Mouse (Mus musculus) lung, embryonic 15.5 days (tissue): Measurements from ENCODE around the gene Cds1. TPM values are rescaled to one million over a fixed set of nuclear protein-coding genes. Genes with fewer than 3 reads are reported as not detected.
"Not testable (repeated sequence)": the region's sequence is repeated elsewhere in the genome, so short reads cannot be mapped to it uniquely, and the experiment has no call there.

Source experiments
- ATAC-seq: fragments of 200-750 bp; cut with Nextera tagmentation; 2 replicates; pipeline ENCODE4 v1.8.0; 2017; ENCODE audit warnings: moderate number of reproducible peaks, borderline replicate concordance; ENCODE audit not compliant: low FRiP score, low TSS enrichment; ENCODE audit errors: extremely low read depth
- H3K27ac ChIP-seq: fragments of 300-500 bp; sonication (generic); 2 replicates; pipeline ENCODE4 v1.5.1; 2015; ENCODE audit warnings: moderate library complexity, mild to moderate bottlenecking, inconsistent platforms
- H3K27me3 ChIP-seq: fragments of 300-500 bp; sonication (generic); 2 replicates; pipeline ENCODE4 v1.6.1; 2015; ENCODE audit warnings: inconsistent platforms
- H3K36me3 ChIP-seq: fragments of 300-500 bp; sonication (generic); 2 replicates; pipeline ENCODE4 v1.6.1; 2015; ENCODE audit warnings: inconsistent platforms
- H3K4me1 ChIP-seq: fragments of 300-500 bp; sonication (generic); 2 replicates; pipeline ENCODE4 v1.6.1; 2015; ENCODE audit warnings: inconsistent platforms
- H3K4me2 ChIP-seq: fragments of 300-500 bp; sonication (generic); 2 replicates; pipeline ENCODE4 v1.6.1; 2015; ENCODE audit warnings: inconsistent platforms, mild to moderate bottlenecking, moderate library complexity
- H3K4me3 ChIP-seq: fragments of 300-500 bp; sonication (generic); 2 replicates; pipeline ENCODE4 v1.5.1; 2015; ENCODE audit warnings: mild to moderate bottlenecking, inconsistent platforms
- H3K9ac ChIP-seq: fragments of 300-500 bp; sonication (generic); 2 replicates; pipeline ENCODE4 v1.6.1; 2015; ENCODE audit warnings: inconsistent platforms
- H3K9me3 ChIP-seq: fragments of 300-500 bp; sonication (generic); 2 replicates; pipeline ENCODE4 v1.6.1; 2016; ENCODE audit warnings: inconsistent platforms
- WGBS: fragments of 180-500 bp; shearing (Covaris S2); methylation state at CpG from one replicate; pipeline ENCODE4 v1.1.7; 2015; 5-methylcytosine and 5-hydroxymethylcytosine counted together
- polyA plus RNA-seq: library from polyadenylated mRNA; unstranded; fragments of >200 nt; fragmentation: Nextera tagmentation; extraction: Ambion mirVana; gene quantifications from 2 replicates; pipeline ENCODE4 v1.2.1, GENCODE M21; 2015

Gene Cds1
- polyA plus RNA-seq, 1 experiment from 2014 or later, result 7.4 TPM

DNA sequence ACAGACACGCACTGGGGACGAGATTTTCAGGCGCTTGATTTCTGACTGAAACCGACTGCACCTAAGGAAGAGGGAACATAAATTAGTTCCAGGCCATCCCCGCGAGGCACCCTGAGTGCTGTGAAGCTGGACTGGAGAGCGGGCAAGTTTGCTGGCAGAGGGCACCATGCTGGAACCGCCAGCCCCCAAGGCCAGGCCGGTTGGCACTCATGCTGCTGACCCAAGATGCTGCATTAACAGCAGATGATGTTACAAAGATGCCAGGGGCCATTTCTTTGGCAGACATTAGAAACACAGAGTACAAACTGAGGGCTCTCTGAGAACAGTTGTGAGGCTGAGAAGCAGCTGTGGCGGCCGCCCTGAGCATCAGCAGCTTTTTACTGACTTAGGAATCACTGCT lies 71.3 kb downstream of the Cds1 start:
- no peaks in the 10 kb centered on the region for H3K27me3 ChIP-seq
- 92% methylated on average over 11 of the region's 11 CpGs for WGBS

DNA sequence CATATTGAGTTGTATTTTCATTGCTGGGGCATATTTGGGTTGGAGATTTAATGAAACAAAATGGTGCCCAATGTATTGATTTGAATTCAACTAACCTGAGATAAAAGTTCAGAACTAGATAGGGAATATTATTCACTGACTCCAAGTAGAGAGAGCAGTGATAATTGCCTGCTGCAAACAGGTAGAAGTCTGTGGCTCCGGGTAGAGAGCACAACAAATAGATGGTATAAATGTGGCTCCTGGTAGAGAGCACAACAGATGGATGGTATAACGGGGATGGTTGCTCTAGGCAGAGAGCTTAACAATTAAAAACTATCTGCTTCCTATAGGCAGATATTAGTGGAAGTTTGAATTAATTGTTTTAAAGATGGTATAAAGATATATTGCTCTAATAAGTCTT lies 72.7 kb downstream of the Cds1 start:
- not testable (repeated sequence) for H3K9ac ChIP-seq, H3K9me3 ChIP-seq, H3K27me3 ChIP-seq, H3K4me3 ChIP-seq, ATAC-seq, H3K27ac ChIP-seq, H3K4me2 ChIP-seq, H3K4me1 ChIP-seq
- H3K36me3 ChIP-seq, result peaks cover 73% of the 10 kb centered on the region
- 93% methylated on average over 2 of the region's 2 CpGs for WGBS

More for the DNA sequence above, 71.3 kb downstream of the Cds1 start:
- H3K27ac ChIP-seq, result no peak overlapping the region
- no peak overlapping the region for H3K9ac ChIP-seq
- no peak overlapping the region for H3K4me3 ChIP-seq
- peaks cover 66% of the 10 kb centered on the region for H3K36me3 ChIP-seq
- no peak overlapping the region for H3K4me2 ChIP-seq
- ATAC-seq, result no peak
- H3K9me3 ChIP-seq, result no peaks in the 10 kb centered on the region
- no peaks in the 10 kb centered on the region for H3K4me1 ChIP-seq

DNA sequence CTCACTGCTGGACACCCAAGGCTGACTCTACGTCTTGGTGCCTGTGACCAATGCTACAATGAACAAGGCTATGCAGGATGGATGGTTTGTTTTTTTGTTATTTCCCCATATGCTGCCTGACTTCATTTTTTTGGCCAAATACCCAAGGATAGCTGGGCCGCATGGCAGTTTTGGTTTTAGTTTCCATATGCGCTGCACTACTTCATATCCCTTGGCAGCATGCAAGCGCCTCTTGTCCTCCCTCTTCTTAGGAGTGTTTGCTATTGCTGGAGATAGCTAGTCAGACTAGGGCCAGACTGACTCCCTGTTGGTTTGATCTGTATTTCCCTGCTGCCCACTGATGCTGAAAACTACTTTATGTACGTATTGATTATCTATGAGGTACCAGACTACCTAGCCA lies 75.5 kb downstream of the Cds1 start:
- Histone ChIP-seq H3K4me3 (no peak overlapping the region), H3K9ac (no peak overlapping the region), H3K4me1 (no peaks in the 10 kb centered on the region), H3K4me2 (no peak overlapping the region), H3K36me3 (peaks cover 85% of the 10 kb centered on the region), H3K9me3 (no peaks in the 10 kb centered on the region), H3K27me3 (no peaks in the 10 kb centered on the region), H3K27ac (no peak overlapping the region)
- ATAC-seq, result no peak
- 96% methylated on average over 5 of the region's 5 CpGs for WGBS

DNA sequence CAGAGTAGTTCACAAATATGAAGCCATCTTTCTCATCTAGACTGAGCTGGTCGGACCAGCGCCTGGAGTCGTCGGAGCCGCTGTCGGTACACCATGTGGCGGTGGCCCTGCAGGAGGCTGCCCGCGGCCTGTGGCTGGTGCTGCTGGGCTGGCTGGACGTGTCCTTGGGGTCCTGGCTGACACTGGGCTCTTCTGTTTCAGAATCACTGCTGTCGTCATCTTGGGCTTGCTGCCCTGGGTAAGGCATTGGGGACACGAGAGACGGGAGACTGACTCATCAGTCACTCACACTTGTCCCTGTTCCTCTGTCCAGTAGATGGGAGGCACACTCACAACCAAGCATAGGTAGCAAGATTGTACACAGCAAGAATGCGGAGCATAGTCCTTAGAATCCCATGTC lies 80.1 kb downstream of the Cds1 start:
- H3K4me3 ChIP-seq, result no peak overlapping the region

DNA sequence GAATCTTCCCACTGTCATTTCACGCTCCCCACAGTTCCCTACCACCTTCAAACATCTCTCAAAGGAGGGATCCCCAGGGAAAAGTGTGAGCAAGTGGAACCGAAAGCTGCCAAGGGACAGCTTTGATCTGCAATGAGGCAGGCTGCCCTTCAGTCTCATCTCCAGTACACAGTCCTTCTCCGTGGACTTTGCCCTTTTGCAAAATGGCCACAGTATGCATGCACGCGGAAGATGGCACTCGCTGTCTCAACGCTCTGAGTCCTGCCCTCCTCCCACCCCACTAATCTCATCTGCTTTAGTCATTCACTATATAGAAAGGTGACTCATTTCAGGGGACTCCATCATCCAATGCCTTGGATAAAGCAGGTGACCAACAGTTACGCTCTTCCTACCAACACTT lies 81.0 kb downstream of the Cds1 start:
- WGBS, result 94% methylated on average over 8 of the region's 8 CpGs
- H3K36me3 ChIP-seq, result peaks cover 97% of the 10 kb centered on the region
- H3K27ac ChIP-seq, result no peak overlapping the region
- no peak overlapping the region for H3K4me3 ChIP-seq
- no peaks in the 10 kb centered on the region for H3K9me3 ChIP-seq
- no peak for ATAC-seq
- no peak overlapping the region for H3K9ac ChIP-seq
- no peak overlapping the region for H3K4me2 ChIP-seq
- no peaks in the 10 kb centered on the region for H3K4me1 ChIP-seq
- H3K27me3 ChIP-seq, result no peaks in the 10 kb centered on the region

More for the DNA sequence above, 80.1 kb downstream of the Cds1 start:
- H3K4me2 ChIP-seq, result no peak overlapping the region
- WGBS, result 91% methylated on average over 14 of the region's 14 CpGs
- H3K4me1 ChIP-seq, result no peaks in the 10 kb centered on the region
- peaks cover 96% of the 10 kb centered on the region for H3K36me3 ChIP-seq
- no peak overlapping the region for H3K9ac ChIP-seq
- no peaks in the 10 kb centered on the region for H3K9me3 ChIP-seq
- no peak overlapping the region for H3K27ac ChIP-seq
- ATAC-seq, result no peak
- H3K27me3 ChIP-seq, result no peaks in the 10 kb centered on the region

DNA sequence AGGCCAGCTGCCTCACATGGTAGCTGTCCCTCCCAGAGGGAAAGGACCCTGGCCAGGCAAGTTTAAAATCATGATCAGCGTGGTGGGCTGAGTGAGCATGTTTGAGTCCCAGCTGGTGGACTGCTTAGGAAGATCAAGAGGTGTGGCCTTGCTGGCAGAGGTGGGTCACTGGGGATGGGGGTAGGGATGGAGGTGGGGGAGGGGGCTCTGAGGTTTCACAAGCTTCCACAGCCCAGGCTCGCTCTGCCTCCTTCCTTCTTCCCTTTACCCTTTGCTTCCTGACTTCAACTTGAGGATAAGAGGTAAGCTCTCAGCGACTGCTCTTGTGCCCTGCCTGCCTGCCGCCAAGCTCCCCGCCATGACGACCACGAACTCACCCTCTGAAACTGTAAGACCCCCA lies 82.4 kb downstream of the Cds1 start:
- ATAC-seq, result no peak
- 74% methylated on average over 7 of the region's 7 CpGs for WGBS
- Histone ChIP-seq H3K27me3 (no peaks in the 10 kb centered on the region), H3K9me3 (no peaks in the 10 kb centered on the region), H3K4me2 (no peak overlapping the region), H3K27ac (no peak overlapping the region), H3K4me1 (no peaks in the 10 kb centered on the region), H3K9ac (no peak overlapping the region), H3K4me3 (no peak overlapping the region), H3K36me3 (peaks cover 97% of the 10 kb centered on the region)

DNA sequence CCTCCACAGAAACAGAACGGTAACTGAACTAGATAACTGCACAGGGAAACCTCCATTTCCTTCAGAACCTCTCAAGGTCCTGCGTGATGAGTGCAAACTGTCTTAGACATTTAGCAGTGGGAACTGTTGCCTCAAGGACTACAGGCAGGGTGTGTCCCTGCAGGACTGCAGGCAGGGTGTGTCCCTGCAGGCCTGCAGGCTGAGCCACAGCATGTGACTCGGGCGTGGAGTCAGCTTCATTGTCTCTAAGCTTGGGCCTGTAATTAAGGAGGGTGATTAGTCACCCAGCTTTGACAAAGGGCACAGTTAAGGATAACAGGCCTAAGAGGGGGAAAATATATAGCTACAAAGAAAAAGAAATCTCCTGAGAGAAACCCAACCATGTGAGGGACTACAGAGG lies 82.8 kb downstream of the Cds1 start:
- no peak for ATAC-seq
- no peak overlapping the region for H3K27ac ChIP-seq
- no peak overlapping the region for H3K4me3 ChIP-seq
- H3K4me1 ChIP-seq, result no peaks in the 10 kb centered on the region
- H3K27me3 ChIP-seq, result no peaks in the 10 kb centered on the region
- no peak overlapping the region for H3K9ac ChIP-seq
- 73% methylated on average over 4 of the region's 4 CpGs for WGBS
- no peaks in the 10 kb centered on the region for H3K9me3 ChIP-seq
- H3K4me2 ChIP-seq, result no peak overlapping the region
- peaks cover 97% of the 10 kb centered on the region for H3K36me3 ChIP-seq

DNA sequence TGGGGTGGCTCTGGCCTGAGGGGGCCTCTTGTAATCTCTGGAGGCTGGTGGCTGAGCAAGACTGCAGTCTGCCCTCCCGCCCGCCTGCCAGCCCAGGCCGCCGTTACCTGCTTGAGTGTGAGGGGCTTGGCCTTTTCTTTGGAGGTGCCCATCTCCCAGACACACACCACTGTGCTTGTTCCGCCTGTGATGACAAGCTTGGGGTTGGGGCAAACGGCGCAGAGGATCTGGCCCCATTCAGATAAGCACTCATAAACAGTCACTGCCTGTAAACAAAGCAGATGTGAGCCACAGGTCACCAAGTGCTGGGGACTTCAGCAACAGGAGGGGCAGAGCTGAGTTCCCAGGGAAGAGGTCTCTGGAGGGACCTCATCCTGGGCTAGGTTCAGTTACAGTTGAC lies 86.2 kb downstream of the Cds1 start:
- no peaks in the 10 kb centered on the region for H3K4me1 ChIP-seq
- H3K9me3 ChIP-seq, result no peaks in the 10 kb centered on the region
- H3K27ac ChIP-seq, result no peak overlapping the region
- H3K36me3 ChIP-seq, result peaks cover 96% of the 10 kb centered on the region
- no peak for ATAC-seq
- WGBS, result 79% methylated on average over 7 of the region's 7 CpGs
- no peaks in the 10 kb centered on the region for H3K27me3 ChIP-seq
- no peak overlapping the region for H3K4me2 ChIP-seq
- no peak overlapping the region for H3K9ac ChIP-seq
- no peak overlapping the region for H3K4me3 ChIP-seq

DNA sequence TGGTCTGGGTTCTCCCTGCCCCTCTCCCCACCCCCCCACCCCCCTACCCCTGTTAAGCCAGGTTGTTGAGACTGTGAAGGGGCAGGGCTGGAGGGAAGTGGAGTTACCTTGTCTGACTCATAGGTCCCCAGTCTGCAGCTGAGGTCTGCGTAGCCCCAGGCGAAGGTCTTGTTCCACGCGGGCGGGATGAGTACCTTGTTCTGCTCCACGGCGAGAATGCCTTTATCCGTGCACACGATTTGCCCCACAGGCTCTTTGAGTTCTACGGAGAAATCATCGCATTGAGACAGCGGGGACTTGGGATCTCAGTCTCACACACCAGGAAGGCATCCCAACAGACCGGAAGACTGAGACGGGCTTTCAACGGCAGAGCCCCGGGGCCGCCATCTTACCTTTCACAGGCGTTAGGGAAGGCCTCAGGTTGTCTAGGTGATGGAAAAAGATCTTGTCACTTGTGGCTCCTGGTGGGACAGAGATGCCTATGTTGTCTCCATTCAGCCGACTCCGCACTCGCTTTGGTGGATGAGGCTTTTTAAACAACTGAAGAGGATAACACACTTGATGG lies 87.3 kb downstream of the Cds1 start:
- WGBS, result 93% methylated on average over 21 of the region's 21 CpGs
- Histone ChIP-seq H3K27me3 (no peaks in the 10 kb centered on the region), H3K9ac (no peak overlapping the region), H3K4me2 (no peak overlapping the region), H3K4me3 (no peak overlapping the region), H3K9me3 (no peaks in the 10 kb centered on the region), H3K27ac (no peak overlapping the region), H3K36me3 (peaks cover 88% of the 10 kb centered on the region), H3K4me1 (no peaks in the 10 kb centered on the region)
- ATAC-seq, result no peak

DNA sequence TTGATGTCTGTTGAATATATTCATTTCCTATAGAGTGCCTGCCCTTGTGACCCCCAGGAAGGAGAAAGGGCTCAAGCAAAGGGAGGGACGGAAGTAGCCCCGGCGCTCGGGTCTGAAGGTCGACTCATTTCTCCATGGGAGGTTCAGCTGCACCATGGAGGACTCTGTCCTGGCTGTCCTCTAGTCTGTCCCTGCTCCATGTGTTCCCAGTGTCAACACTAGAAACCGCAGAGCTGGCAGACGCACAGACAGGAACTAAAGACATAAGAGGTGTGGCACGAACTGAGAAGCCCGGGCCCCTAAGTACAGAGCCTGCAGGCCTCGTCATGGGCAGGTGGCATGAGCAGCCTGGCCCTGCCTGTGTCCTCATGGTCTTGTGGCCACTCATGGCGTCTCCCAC lies 89.2 kb downstream of the Cds1 start:
- no peaks in the 10 kb centered on the region for H3K4me1 ChIP-seq
- H3K27me3 ChIP-seq, result no peaks in the 10 kb centered on the region
- peaks cover 89% of the 10 kb centered on the region for H3K36me3 ChIP-seq
- no peak for ATAC-seq
- H3K27ac ChIP-seq, result no peak overlapping the region
- no peak overlapping the region for H3K9ac ChIP-seq
- no peak overlapping the region for H3K4me2 ChIP-seq
- no peak overlapping the region for H3K4me3 ChIP-seq
- no peaks in the 10 kb centered on the region for H3K9me3 ChIP-seq
- WGBS, result 92% methylated on average over 11 of the region's 11 CpGs

DNA sequence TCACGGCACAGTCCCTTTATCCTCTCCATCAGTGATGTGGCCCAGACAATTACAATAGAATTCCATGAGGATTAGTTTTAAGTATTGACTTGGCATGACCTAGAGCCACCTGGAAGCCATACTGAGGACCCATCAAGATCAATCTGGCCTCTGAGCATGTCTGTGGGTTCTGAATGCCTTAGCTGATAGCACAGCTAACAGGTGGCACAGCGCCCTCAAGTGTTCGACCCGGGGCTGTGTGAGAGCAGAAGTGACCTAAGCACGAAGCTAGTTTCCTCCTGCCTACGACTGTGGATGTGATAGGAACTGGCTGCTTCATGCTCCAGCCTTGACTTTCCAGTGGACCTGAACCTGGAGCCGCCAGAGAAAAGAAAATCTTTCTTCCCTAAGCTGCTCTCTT lies 89.7 kb downstream of the Cds1 start:
- H3K36me3 ChIP-seq, result peaks cover 88% of the 10 kb centered on the region
- H3K27me3 ChIP-seq, result no peaks in the 10 kb centered on the region
- WGBS, result 80% methylated on average over 7 of the region's 7 CpGs
- H3K4me3 ChIP-seq, result no peak overlapping the region
- H3K4me2 ChIP-seq, result no peak overlapping the region
- H3K27ac ChIP-seq, result no peak overlapping the region
- H3K9ac ChIP-seq, result no peak overlapping the region
- ATAC-seq, result no peak
- no peaks in the 10 kb centered on the region for H3K9me3 ChIP-seq
- no peaks in the 10 kb centered on the region for H3K4me1 ChIP-seq

DNA sequence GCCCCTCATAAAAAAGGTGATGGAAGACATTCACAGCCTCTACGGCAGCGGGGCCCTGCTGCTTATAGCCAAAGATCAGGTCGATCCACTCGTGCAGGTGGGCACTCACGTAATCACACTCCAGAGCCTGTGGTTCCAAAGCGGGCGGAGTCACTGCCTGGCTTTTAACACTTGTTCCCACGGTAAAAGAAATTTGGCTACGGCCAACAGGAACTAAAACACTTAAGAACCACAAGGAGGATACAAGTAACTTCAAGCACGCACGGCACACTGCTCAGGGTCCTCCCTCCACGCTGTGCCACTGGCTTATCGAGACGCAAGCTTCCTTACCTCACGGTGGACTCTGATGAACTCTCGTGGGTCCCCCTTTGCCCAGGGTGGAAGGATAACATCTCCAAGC lies 90.5 kb downstream of the Cds1 start:
- H3K27ac ChIP-seq, result no peak overlapping the region
- no peak overlapping the region for H3K9ac ChIP-seq
- H3K36me3 ChIP-seq, result peaks cover 84% of the 10 kb centered on the region
- H3K4me3 ChIP-seq, result no peak overlapping the region
- no peaks in the 10 kb centered on the region for H3K27me3 ChIP-seq
- H3K4me1 ChIP-seq, result no peaks in the 10 kb centered on the region
- ATAC-seq, result no peak
- no peaks in the 10 kb centered on the region for H3K9me3 ChIP-seq
- 87% methylated on average over 16 of the region's 16 CpGs for WGBS
- no peak overlapping the region for H3K4me2 ChIP-seq

DNA sequence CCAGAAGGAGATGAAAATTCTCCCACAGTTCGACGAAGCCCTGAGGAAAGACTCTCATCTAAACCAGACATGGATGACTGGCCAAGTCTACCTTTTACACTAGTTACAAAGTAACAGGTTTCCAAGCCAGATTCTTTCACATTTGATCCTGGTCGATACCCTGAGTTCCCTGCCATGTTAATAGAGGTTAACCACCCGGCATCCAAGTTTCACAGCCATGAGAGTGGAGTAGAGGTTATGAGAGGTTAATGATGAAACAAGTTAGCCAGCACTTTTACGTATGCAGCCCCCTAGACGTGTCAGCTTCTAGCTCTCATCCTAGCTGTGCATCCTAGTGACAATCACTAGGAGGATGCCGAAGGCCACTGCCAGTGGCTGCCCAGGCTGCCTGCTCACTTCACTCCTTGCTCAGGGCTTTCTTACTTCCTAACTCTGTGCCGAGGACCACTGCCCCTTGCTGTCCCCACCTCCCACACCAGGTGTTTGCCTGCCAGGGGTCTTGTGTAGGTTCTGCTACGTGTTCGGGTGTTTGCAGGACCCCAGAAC lies 94.0 kb downstream of the Cds1 start:
- no peak overlapping the region for H3K27ac ChIP-seq
- no peak for ATAC-seq
- no peak overlapping the region for H3K4me3 ChIP-seq
- H3K4me2 ChIP-seq, result no peak overlapping the region
- H3K9ac ChIP-seq, result no peak overlapping the region
- peaks cover 84% of the 10 kb centered on the region for H3K36me3 ChIP-seq
- no peaks in the 10 kb centered on the region for H3K4me1 ChIP-seq
- 89% methylated on average over 10 of the region's 10 CpGs for WGBS
- H3K27me3 ChIP-seq, result no peaks in the 10 kb centered on the region
- no peaks in the 10 kb centered on the region for H3K9me3 ChIP-seq
